Mouse (Mus musculus) kidney, adult 2 months (tissue): ENCODE data around the gene Lrp5. TPM values are rescaled to one million over a fixed set of nuclear protein-coding genes. Genes with fewer than 3 reads are reported as not detected.

ENCODE experiments used
- DNase-seq: peaks from one replicate; pipeline ENCODE4 v3.0.0; 2021
- H3K27ac ChIP-seq: fragments of 200-500 bp; 2 replicates; pipeline ENCODE4 v1.5.1; 2012; ENCODE audit warnings: low read depth, low read length, control low read depth, inconsistent platforms; ENCODE audit not compliant: insufficient read depth
- H3K27me3 ChIP-seq: fragments of 200-500 bp; replicated peaks from 2 replicates; pipeline ENCODE4 v1.6.1; 2012; ENCODE audit warnings: mild to moderate bottlenecking, moderate library complexity, low read length, inconsistent platforms; ENCODE audit not compliant: control insufficient read depth, insufficient read depth
- H3K36me3 ChIP-seq: fragments of 200-500 bp; 2 replicates; pipeline ENCODE4 v1.6.1; 2012; ENCODE audit warnings: mild to moderate bottlenecking, moderate library complexity, low read length, inconsistent platforms; ENCODE audit not compliant: control insufficient read depth, insufficient read depth
- H3K4me1 ChIP-seq: fragments of 200-500 bp; 2 replicates; pipeline ENCODE4 v1.6.1; 2011; ENCODE audit warnings: low read length; ENCODE audit not compliant: control insufficient read depth, insufficient read depth
- H3K4me3 ChIP-seq: fragments of 200-500 bp; 2 replicates; pipeline ENCODE4 v1.5.1; 2011; ENCODE audit warnings: mild to moderate bottlenecking, low read depth, low read length, control low read depth; ENCODE audit not compliant: insufficient read depth
- CTCF ChIP-seq: fragments of 200-500 bp; conservative IDR thresholded peaks from 2 replicates; pipeline ENCODE4 v1.5.1; 2011; ENCODE audit warnings: low read depth, mild to moderate bottlenecking, control low read depth, low read length, moderate library complexity, mixed read lengths; ENCODE audit not compliant: insufficient read depth, insufficient read length
- POLR2A ChIP-seq: fragments of 200-500 bp; IDR thresholded peaks from one replicate; pipeline ENCODE4 v1.6.1; 2011; ENCODE audit warnings: low read depth, low read length, control low read depth
- WGBS: fragments of 180-500 bp; shearing (Covaris S2); methylation state at CpG from one replicate; pipeline ENCODE4 v1.1.7; 2018; 5-methylcytosine and 5-hydroxymethylcytosine counted together
- polyA plus RNA-seq: library from polyadenylated mRNA; depleted of rRNA; stranded (reverse); fragments of >200 nt; gene quantifications from 2 replicates; pipeline ENCODE4 v1.2.3, GENCODE M21; 2012

Gene Lrp5
- polyA plus RNA-seq, 1 experiment = 34.2 TPM

DNA sequence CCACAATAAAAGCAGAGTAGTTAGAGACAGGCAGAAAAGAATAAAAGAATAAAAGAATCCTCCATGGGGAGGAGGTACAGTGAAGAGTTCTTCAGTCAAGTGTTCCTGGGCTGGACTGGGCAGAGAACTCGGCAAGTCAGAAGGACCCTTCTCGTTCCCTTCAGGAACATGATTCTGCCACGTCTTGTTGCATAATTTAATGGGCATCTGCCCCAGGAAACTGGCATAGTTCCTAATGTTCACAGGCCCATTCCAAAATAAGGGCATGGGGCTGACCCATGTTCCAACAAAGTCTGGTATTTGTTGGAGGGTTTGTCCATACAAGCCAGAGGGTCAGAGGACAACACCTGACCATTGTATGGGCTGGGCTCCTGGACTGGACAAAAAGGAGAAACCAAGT is 8.6 kb upstream of the Lrp5 start:
- Histone ChIP-seq H3K27me3 (no peaks in the 10 kb centered on the region), H3K4me1 (no peaks in the 10 kb centered on the region), H3K27ac (no peak overlapping the region), H3K36me3 (no peaks in the 10 kb centered on the region), H3K4me3 (no peak overlapping the region)
- DNase-seq = peak; percentile 26
- 53% methylated on average over 3 of the region's 3 CpGs for WGBS
- no peak for TF ChIP-seq CTCF
- no peak for TF ChIP-seq POLR2A

DNA sequence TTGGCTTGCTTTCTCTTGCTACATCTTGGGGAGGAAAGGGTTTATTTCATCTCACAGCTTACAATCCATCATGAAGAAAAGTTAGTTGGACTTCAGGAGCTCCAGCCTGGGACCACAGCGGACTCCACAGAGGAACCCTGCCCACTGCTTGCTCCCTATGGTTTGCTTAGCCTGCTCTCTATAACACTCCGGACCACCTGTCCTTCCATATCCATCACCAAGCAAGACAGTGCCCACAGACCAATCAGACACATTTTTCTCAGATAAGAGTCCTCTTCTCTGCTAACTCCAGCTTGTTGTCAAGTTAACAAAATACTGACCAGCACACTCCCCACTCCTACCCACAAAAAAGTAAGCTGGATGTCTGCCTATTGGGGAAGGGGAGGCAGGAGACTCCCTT is 8.1 kb upstream of the Lrp5 start:
- no peak overlapping the region for H3K27ac ChIP-seq
- WGBS = 95% methylated on average over 2 of the region's 2 CpGs

DNA sequence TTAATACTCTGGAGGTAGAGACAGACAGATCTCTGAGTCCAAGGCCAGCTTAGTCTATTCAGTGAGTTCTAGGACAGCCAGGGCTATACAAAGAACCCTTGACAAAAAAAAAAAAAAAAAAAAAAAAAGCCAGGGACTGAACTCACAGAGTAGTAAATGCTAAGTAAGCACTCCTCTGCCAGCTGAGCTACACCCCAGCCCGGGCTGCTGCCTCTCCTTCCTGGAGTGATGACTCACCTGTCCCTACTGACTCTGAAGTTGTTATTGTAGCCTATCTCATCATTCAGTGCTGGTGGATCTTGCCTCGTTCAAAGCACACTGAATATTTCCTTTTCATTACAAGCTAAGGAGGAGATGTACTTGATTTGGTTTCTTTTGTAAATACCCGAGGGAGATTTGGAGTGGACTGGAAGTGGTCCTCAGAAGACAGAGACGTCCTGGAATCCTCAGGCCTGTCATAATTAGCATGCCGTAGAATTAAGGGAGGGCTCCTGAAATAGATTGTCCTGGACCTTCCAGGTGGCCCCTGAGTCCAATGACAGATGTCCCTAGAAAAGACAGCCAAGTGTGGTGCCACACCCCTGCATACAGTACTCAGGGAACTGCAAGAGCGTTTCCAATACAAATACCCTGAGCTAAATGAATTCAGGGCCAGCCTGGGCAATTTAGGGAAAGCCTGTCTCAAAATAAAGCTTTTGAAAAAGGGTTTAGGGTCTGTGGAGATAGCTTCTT is 6.2 kb upstream of the Lrp5 start:
- Histone ChIP-seq H3K27ac (no peak overlapping the region), H3K4me3 (no peak overlapping the region), H3K36me3 (no peaks in the 10 kb centered on the region), H3K27me3 (no peaks in the 10 kb centered on the region), H3K4me1 (0 out of 2 replicates have a peak, but pooled peaks cover 1% of the 10 kb centered on the region)
- DNase-seq = no peak
- no peak for TF ChIP-seq POLR2A
- no peak for TF ChIP-seq CTCF
- WGBS = 68% methylated on average over 6 of the region's 6 CpGs

More for the DNA sequence above, 8.1 kb upstream of the Lrp5 start:
- Histone ChIP-seq H3K27me3 (no peaks in the 10 kb centered on the region), H3K4me3 (no peak overlapping the region), H3K36me3 (no peaks in the 10 kb centered on the region), H3K4me1 (no peaks in the 10 kb centered on the region)
- DNase-seq = no peak
- no peak for TF ChIP-seq CTCF
- TF ChIP-seq POLR2A = no peak

DNA sequence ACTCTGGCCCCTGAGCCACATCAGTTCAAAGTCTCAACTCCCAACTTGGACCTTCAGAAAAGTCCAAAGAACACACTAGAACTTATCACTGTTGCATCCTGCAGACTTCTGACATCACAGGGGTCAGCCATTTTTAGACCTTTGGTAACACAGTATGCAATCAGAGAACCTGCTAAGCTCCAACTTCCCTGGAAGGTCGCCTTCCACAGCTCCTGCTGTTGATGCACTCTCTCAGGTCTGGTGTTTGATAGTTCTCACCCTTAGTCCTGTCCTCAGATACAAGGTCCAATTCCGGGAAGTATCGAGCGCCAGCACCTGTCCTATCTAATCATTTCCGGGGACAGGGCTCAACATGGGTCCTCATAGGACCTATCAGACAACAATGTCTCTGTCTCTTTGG is 5.0 kb upstream of the Lrp5 start:
- Histone ChIP-seq H3K36me3 (no peaks in the 10 kb centered on the region), H3K4me1 (peaks cover 9% of the 10 kb centered on the region; the same call in 1 of the 2 replicates), H3K27ac (no peak overlapping the region), H3K27me3 (no peaks in the 10 kb centered on the region), H3K4me3 (no peak overlapping the region)
- WGBS = 91% methylated on average over 5 of the region's 5 CpGs
- no peak for TF ChIP-seq CTCF
- no peak for TF ChIP-seq POLR2A
- peak; percentile 47 for DNase-seq

DNA sequence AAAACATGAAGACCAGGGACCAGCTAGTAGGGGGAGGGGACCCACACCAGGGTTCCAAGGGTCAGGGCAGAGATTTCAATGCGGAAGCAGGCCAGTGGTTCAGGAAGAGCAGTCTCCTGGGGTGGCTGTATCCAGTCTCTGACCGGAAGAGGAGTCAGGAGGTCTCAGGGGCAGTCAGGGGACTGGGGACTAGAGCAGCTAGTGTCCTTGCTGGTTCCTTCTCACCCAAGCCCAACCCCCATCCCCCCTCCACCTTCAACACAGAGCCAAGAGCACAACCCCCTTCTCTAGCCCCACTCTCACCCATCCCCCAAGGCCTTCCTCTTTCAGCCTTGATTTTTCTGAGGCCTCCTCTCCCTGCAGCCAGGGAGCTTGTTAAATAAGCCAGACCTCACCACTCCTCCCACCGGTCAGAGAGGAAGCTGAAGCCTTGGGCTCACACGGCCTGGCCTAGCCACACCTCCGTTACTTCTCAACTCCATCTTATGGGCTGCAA is 1.4 kb upstream of the Lrp5 start:
- Histone ChIP-seq H3K27me3 (no peaks in the 10 kb centered on the region), H3K4me1 (peaks cover 22% of the 10 kb centered on the region), H3K4me3 (no peak overlapping the region), H3K36me3 (no peaks in the 10 kb centered on the region), H3K27ac (no peak overlapping the region; the same call in 1 of the 2 replicates)
- no peak for TF ChIP-seq POLR2A
- no peak for TF ChIP-seq CTCF
- DNase-seq = peak; percentile 72
- 58% methylated on average over 5 of the region's 5 CpGs for WGBS

DNA sequence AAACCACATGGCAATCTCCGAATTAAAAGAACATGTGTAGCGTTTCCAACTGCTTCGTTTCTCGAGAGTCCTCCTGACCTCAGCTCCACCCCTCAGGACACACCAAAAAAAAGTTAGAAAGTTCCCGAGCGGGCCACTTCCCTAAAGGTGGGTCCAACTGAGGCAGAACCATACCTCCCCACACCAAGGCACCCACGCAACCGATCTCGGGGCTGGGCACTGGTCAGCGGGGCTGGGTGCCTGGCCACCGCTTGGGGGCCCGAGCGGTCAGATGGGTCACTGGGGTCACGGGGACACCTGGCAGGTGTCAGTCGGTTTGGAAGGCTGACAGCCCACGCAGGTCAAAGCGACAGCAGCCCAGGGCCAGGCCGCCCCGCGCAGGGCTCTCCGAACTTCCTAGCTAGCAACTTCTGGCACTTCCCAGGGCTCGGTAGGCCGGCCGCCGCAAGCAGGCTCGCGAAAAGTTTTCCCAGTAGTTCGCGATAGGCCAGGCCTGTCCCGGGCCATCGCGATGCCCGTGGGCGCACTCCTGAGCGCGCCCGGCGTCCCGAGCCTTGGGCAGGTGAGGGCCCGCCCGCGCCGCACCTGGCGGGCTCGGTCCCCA is 651 bp downstream of the Lrp5 start:
- H3K36me3 ChIP-seq = no peaks in the 10 kb centered on the region
- DNase-seq = peak; percentile 54
- TF ChIP-seq CTCF (no peak), POLR2A (no peak)
- peak overlapping the region; percentile 15 for H3K27ac ChIP-seq
- H3K4me1 ChIP-seq = peaks cover 40% of the 10 kb centered on the region
- peak overlapping the region; percentile 64 for H3K4me3 ChIP-seq
- H3K27me3 ChIP-seq = no peaks in the 10 kb centered on the region
- 2% methylated on average over 45 of the region's 45 CpGs for WGBS

DNA sequence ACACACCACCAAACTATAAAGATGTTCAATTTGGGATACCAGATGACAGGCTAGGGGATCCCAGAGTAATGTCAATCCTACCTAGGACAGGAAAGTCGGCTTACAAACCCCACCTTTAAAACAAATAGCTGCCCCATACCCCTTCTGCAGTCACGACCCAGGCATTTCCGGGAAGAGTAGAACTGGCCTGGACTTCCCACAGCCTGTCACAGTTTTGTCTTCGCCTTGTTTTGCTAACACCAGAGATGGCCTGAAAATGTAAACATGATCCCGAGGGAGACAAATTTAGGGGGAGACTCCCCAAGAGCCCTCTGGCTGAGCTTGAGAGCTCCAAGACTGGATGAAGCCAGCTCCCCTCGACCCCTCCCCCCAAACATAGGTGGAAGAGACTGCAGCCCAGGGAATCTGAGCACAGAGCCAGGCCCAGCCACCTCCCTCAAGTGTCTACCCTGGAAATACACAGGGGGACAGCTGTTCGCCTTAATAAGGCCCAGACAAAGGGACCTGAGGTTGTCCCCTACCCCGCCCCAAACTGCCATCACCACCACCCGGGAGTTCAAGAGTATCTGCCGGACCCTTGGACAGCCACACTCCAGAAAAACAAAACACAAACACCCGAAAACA is 1.3 kb downstream of the Lrp5 start:
- DNase-seq = peak; percentile 44
- Histone ChIP-seq H3K4me3 (peak overlapping the region; percentile 64), H3K27me3 (no peaks in the 10 kb centered on the region), H3K36me3 (no peaks in the 10 kb centered on the region), H3K4me1 (peaks cover 42% of the 10 kb centered on the region), H3K27ac (peak overlapping the region; percentile 15)
- TF ChIP-seq CTCF (no peak), POLR2A (no peak)
- WGBS = 29% methylated on average over 11 of the region's 11 CpGs
